Mouse (Mus musculus): ENCODE results near the gene Ank2.

DNA sequence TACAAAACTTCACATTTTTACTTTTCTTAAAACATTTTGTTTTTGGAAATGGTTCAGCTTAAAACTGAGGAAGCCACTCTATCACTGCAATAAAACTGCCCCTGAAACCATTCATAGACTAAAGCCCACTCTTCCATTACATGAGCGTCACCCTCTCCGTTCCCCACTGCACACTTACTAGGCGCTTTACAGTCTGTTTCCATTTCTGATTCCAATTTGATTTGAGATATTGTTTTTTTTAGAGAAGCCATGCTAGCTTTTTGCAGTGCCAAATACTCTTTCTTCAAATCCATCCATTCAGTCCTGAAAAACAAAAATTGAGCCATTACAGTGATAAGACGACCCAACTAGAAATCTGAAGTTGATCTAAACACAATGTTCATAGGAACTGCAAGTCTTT lies 44.8 kb upstream of the Ank2 start:
- no peak for TF ChIP-seq CTCF (IDR thresholded peaks at IDR 0.05; ENCODE audit: insufficient read depth, low read depth, low read length)
- no peak for TF ChIP-seq POLR2A (IDR thresholded peaks at IDR 0.05; ENCODE audit: insufficient read depth, low read depth, low read length)
